Mouse (Mus musculus): ENCODE results near the gene Gpt2.

GRCm38 (mm10) chr8:85528959-85529358 lies 36.6 kb downstream of the Gpt2 start:
- no peak for TF ChIP-seq CEBPB (IDR thresholded peaks at IDR 0.05; ENCODE audit: insufficient read depth, poor library complexity, severe bottlenecking)
- peak; percentile 7 for TF ChIP-seq POLR2A (IDR thresholded peaks at IDR 0.05; ENCODE audit: insufficient read length, low read depth)
- no peak for TF ChIP-seq MYOG (IDR thresholded peaks at IDR 0.05; ENCODE audit: control insufficient read depth in 1 of 3, insufficient read depth in 1 of 3, insufficient read length in 2 of 3, low read depth in 2 of 3)
- TF ChIP-seq TCF3 (IDR thresholded peaks at IDR 0.05; ENCODE audit: insufficient read length, low read depth): no peak
- TF ChIP-seq POLR2AphosphoS2 (IDR thresholded peaks at IDR 0.05; ENCODE audit: insufficient read length, low read depth): peak; percentile 58
- TF ChIP-seq E2F4 (IDR thresholded peaks at IDR 0.05; ENCODE audit: insufficient read depth): no peak
- TF ChIP-seq USF1 (IDR thresholded peaks at IDR 0.05; ENCODE audit: low read depth): peak; percentile 13
